Mouse (Mus musculus) heart, adult 11 months (tissue): ENCODE results near the gene Ncf2.
A peak's percentile ranks its signal among the peaks of the same experiment; 100 is the strongest.

ENCODE experiments used
- DNase-seq: peaks from one replicate; pipeline ENCODE4 v3.0.0; 2022

Ncf2 gene

GRCm38 (mm10) chr1:152798125-152798524, 1.9 kb upstream of the Ncf2 start:
- DNase-seq, result peak; percentile 96

GRCm38 (mm10) chr1:152800633-152801176, 711 bp downstream of the Ncf2 start:
- DNase-seq, result no peak

GRCm38 (mm10) chr1:152804907-152805306, 4.9 kb downstream of the Ncf2 start:
- DNase-seq, result peak; percentile 93

GRCm38 (mm10) chr1:152807619-152808391, 7.8 kb downstream of the Ncf2 start:
- DNase-seq, result peak; percentile 96

- DNase-seq, result no peak
Measured at GRCm38 (mm10) chr1:152808392-152808680, 8.3 kb downstream of the Ncf2 start.

- DNase-seq, result peak; percentile 98
Measured at GRCm38 (mm10) chr1:152809541-152810252, 9.7 kb downstream of the Ncf2 start.

GRCm38 (mm10) chr1:152810533-152811439, 10.8 kb downstream of the Ncf2 start:
- no peak for DNase-seq

GRCm38 (mm10) chr1:152815265-152815701, 15.3 kb downstream of the Ncf2 start:
- DNase-seq, result no peak

GRCm38 (mm10) chr1:152817027-152817769, 17.2 kb downstream of the Ncf2 start:
- DNase-seq, result no peak

- DNase-seq, result peak; percentile 98
Measured at GRCm38 (mm10) chr1:152817794-152818193, 17.8 kb downstream of the Ncf2 start.

- DNase-seq, result peak; percentile 60
Measured at GRCm38 (mm10) chr1:152819558-152819957, 19.6 kb downstream of the Ncf2 start.

GRCm38 (mm10) chr1:152820911-152821695, 21.1 kb downstream of the Ncf2 start:
- peak; percentile 78 for DNase-seq

- DNase-seq, result peak; percentile 82
Measured at GRCm38 (mm10) chr1:152821746-152822145, 21.8 kb downstream of the Ncf2 start.

GRCm38 (mm10) chr1:152824206-152824605, 24.2 kb downstream of the Ncf2 start:
- DNase-seq, result peak; percentile 87

GRCm38 (mm10) chr1:152826446-152826845, 26.5 kb downstream of the Ncf2 start:
- peak; percentile 89 for DNase-seq

GRCm38 (mm10) chr1:152828168-152828567, 28.2 kb downstream of the Ncf2 start:
- peak; percentile 57 for DNase-seq

- peak; percentile 54 for DNase-seq
Measured at GRCm38 (mm10) chr1:152828637-152829355, 28.8 kb downstream of the Ncf2 start.

GRCm38 (mm10) chr1:152830054-152830453, 30.1 kb downstream of the Ncf2 start:
- peak; percentile 71 for DNase-seq

- DNase-seq, result peak; percentile 57
Measured at GRCm38 (mm10) chr1:152831003-152831402, 31.0 kb downstream of the Ncf2 start.

- peak; percentile 85 for DNase-seq
Measured at GRCm38 (mm10) chr1:152831619-152832018, 31.6 kb downstream of the Ncf2 start.

GRCm38 (mm10) chr1:152832316-152832715, 32.3 kb downstream of the Ncf2 start:
- peak; percentile 79 for DNase-seq
